Mouse (Mus musculus) heart, postnatal 36 days (tissue): ENCODE measurements around the gene Ei24. TPM values are rescaled to one million over a fixed set of nuclear protein-coding genes. Genes with fewer than 3 reads are reported as not detected.

Source experiments
- DNase-seq, 2 experiments: peaks; one replicate each; pipeline ENCODE4 v3.0.0; 2021 to 2022
- intact Hi-C: fragments of 180-260 bp; cut with DNase I; formaldehyde crosslinking; loops from one replicate; pipeline ENCODE4 v1.15.1; 2025
- total RNA-seq, 2 experiments: library from RNA; stranded (reverse); gene quantifications; 2 replicates each; pipeline ENCODE4 v1.2.3; 2021

The Ei24 gene
- total RNA-seq, 2 experiments from 2014 or later, result 80.8 to 82.1 TPM

DNA sequence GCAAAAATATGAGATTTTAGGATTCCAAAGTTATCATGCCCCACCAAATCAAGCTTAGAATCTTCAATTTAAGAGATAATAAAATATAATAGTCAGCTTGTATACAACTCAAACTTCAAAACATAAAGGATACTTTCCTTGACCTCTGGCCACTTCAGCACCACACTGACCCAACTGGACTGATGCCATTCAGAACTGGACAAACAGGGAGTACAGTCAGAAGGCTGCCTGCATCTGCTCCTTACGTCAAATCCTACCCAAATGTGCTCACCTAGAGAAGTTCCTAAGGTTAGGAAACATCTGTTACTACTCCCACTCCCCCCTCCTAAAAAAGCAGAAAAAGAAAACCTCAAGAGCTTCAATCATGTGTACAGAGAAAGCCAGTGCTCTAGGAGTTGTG is 1.6 kb downstream of the Ei24 start:
- intact Hi-C loops, result no loop called here
- no peak for DNase-seq

GRCm38 (mm10) chr9:36794487-36794886 is 2.7 kb downstream of the Ei24 start:
- intact Hi-C loops, result no loop called here

GRCm38 (mm10) chr9:36792191-36792590 is 5.0 kb downstream of the Ei24 start:
- intact Hi-C loops, result no loop called here

More at GRCm38 (mm10) chr9:36794487-36794886, 2.7 kb downstream of the Ei24 start:
- no peak for DNase-seq

GRCm38 (mm10) chr9:36783921-36784320 is 13.3 kb downstream of the Ei24 start:
- intact Hi-C loops, result no loop called here
- no peak for DNase-seq

More at GRCm38 (mm10) chr9:36792191-36792590, 5.0 kb downstream of the Ei24 start:
- no peak for DNase-seq

GRCm38 (mm10) chr9:36769048-36769413 is 28.2 kb downstream of the Ei24 start:
- intact Hi-C loops, result no loop called here
- no peak for DNase-seq

- DNase-seq, result peak; percentile 45 to 72
- intact Hi-C loops, result no loop called here
Observed at GRCm38 (mm10) chr9:36768156-36769047, 28.8 kb downstream of the Ei24 start.

- intact Hi-C loops, result loop anchor here (2.0 kb wide), 2 partner anchors 29 to 41 kb away; partner anchors contain the start of genes Chek1 and Ei24
- DNase-seq, result peak; percentile 98 to 99
Observed at GRCm38 (mm10) chr9:36767203-36768143, 29.7 kb downstream of the Ei24 start, which contains the start of gene Stt3a. Gene Stt3a, minus strand, starts transcription at chr9:36767679.

DNA sequence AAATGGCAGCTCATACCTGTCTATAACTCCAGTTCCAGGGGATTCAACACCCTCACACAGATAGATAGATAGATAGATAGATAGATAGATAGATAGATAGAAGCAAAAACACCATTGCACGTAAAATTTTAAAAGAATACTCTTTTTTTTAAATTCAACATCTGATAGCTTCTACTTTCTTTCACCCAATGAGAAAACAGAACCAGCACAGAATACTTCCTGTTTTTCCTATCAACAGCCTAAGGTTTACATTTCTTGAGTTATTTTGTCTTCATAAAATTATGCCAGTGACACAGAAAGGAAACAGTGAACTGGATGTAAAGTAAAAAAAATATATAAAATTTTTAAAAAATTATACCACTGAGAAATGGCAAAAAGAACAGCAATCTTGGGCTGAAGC is 32.8 kb downstream of the Ei24 start:
- DNase-seq, result no peak
- intact Hi-C loops, result no loop called here

Other genes starting within 250 kb of the Ei24 start
- not detected for gene Gm17689, start 214.8 kb downstream of the Ei24 start, total RNA-seq
- gene A630095E13Rik, start 154.0 kb downstream of the Ei24 start, total RNA-seq, result not detected
- gene Acrv1, start 104.2 kb downstream of the Ei24 start, total RNA-seq, result not detected
- under 1 TPM; 0.11 to 0.25 TPM for gene Chek1, start 70.3 kb downstream of the Ei24 start, total RNA-seq
- 10 to 100 TPM; 57.8 to 64.9 TPM for gene Stt3a, start 29.7 kb downstream of the Ei24 start, total RNA-seq
- gene Fez1, start 24.5 kb upstream of the Ei24 start, total RNA-seq, result 1 to 10 TPM; 1.0 to 1.7 TPM